Mouse (Mus musculus) myocyte (in vitro differentiated cells): ENCODE measurements around the gene Ubqln3. TPM values are rescaled to one million over a fixed set of nuclear protein-coding genes. Genes with fewer than 3 reads are reported as not detected.

ENCODE experiments used
- H3K27me3 ChIP-seq: one replicate; pipeline ENCODE4 v1.6.1; 2011; ENCODE audit not compliant: control insufficient read depth, insufficient read depth, insufficient read length
- H3K36me3 ChIP-seq: one replicate; pipeline ENCODE4 v1.6.1; 2011; ENCODE audit not compliant: control insufficient read depth, insufficient read depth
- H3K4me2 ChIP-seq: one replicate; pipeline ENCODE4 v1.6.1; 2011; ENCODE audit warnings: low read depth, control low read depth
- H3K4me3 ChIP-seq: one replicate; pipeline ENCODE4 v1.5.1; 2011; ENCODE audit warnings: mild to moderate bottlenecking, control low read depth, moderate library complexity
- H3K79me2 ChIP-seq: one replicate; pipeline ENCODE4 v1.6.1; 2011; ENCODE audit not compliant: control insufficient read depth, insufficient read depth
- H3ac ChIP-seq: one replicate; pipeline ENCODE4 v1.6.1; 2011; ENCODE audit not compliant: control insufficient read depth, insufficient read length
- CEBPB ChIP-seq: IDR thresholded peaks from 2 replicates; pipeline ENCODE4 v1.6.1; 2011; ENCODE audit warnings: mild to moderate bottlenecking, moderate library complexity; ENCODE audit not compliant: poor library complexity, insufficient read depth, severe bottlenecking
- E2F4 ChIP-seq: IDR thresholded peaks from one replicate; pipeline ENCODE4 v1.6.1; 2011; ENCODE audit warnings: mild to moderate bottlenecking, control low read depth, moderate library complexity; ENCODE audit not compliant: insufficient read depth
- MAX ChIP-seq: IDR thresholded peaks from one replicate; pipeline ENCODE4 v1.6.1; 2011; ENCODE audit warnings: low read depth, mild to moderate bottlenecking, control low read depth
- MYOD1 ChIP-seq, 3 experiments: IDR thresholded peaks; one replicate each; pipeline ENCODE4 v1.6.1; 2011; ENCODE audit warnings: control low read depth in 2 of 3, low read depth in 2 of 3, mild to moderate bottlenecking in 2 of 3, moderate library complexity in 1 of 3; ENCODE audit not compliant: insufficient read length in 2 of 3, control insufficient read depth in 1 of 3
- MYOG ChIP-seq, 3 experiments: IDR thresholded peaks; one replicate each; pipeline ENCODE4 v1.6.1; 2011; ENCODE audit warnings: control low read depth in 2 of 3, low read depth in 2 of 3, mild to moderate bottlenecking in 2 of 3; ENCODE audit not compliant: insufficient read length in 2 of 3, control insufficient read depth in 1 of 3, insufficient read depth in 1 of 3
- POLR2A ChIP-seq: IDR thresholded peaks from one replicate; pipeline ENCODE4 v1.6.1; 2011; ENCODE audit warnings: low read depth, mild to moderate bottlenecking, control low read depth, moderate library complexity; ENCODE audit not compliant: insufficient read length
- POLR2AphosphoS2 ChIP-seq: IDR thresholded peaks from one replicate; pipeline ENCODE4 v1.6.1; 2011; ENCODE audit warnings: low read depth, control low read depth; ENCODE audit not compliant: insufficient read length
- REST ChIP-seq: IDR thresholded peaks from one replicate; pipeline ENCODE4 v1.6.1; 2011; ENCODE audit warnings: mild to moderate bottlenecking, control low read depth, moderate library complexity; ENCODE audit not compliant: insufficient read depth, insufficient read length
- SRF ChIP-seq: IDR thresholded peaks from one replicate; pipeline ENCODE4 v1.6.1; 2011; ENCODE audit warnings: low read depth; ENCODE audit not compliant: control insufficient read depth, insufficient read length
- TCF12 ChIP-seq: IDR thresholded peaks from one replicate; pipeline ENCODE4 v1.6.1; 2011; ENCODE audit warnings: mild to moderate bottlenecking, control low read depth; ENCODE audit not compliant: poor library complexity, insufficient read depth, severe bottlenecking
- TCF3 ChIP-seq: IDR thresholded peaks from one replicate; pipeline ENCODE4 v1.6.1; 2011; ENCODE audit warnings: low read depth, control low read depth; ENCODE audit not compliant: insufficient read length
- USF1 ChIP-seq: IDR thresholded peaks from one replicate; pipeline ENCODE4 v1.6.1; 2011; ENCODE audit warnings: low read depth, mild to moderate bottlenecking, control low read depth, moderate library complexity
- polyA plus RNA-seq: library from polyadenylated mRNA; unstranded; fragments of >200 nt; fragmentation: generic; extraction: Trizol; gene quantifications from one replicate; pipeline ENCODE4 v1.2.1, GENCODE M21; 2012; ENCODE audit warnings: missing spikeins

The Ubqln3 gene
- polyA plus RNA-seq, 1 experiment: not detected

GRCm38 (mm10) chr7:104175085-104175484 is 32.0 kb upstream of the Ubqln3 start:
- Histone ChIP-seq H3K79me2 (no peaks in the 10 kb centered on the region), H3K36me3 (no peaks in the 10 kb centered on the region), H3K4me2 (no peak overlapping the region), H3K4me3 (no peak overlapping the region), H3ac (no peak overlapping the region), H3K27me3 (no peaks in the 10 kb centered on the region)
- TF ChIP-seq CEBPB (no peak), E2F4 (no peak), POLR2AphosphoS2 (no peak), MYOD1 (IDR thresholded peaks at IDR 0.05; ENCODE audit: control insufficient read depth in 1 of 3, insufficient read length in 2 of 3, low read depth in 2 of 3) (no peak), TCF3 (no peak), USF1 (no peak), MAX (no peak), POLR2A (no peak), MYOG (IDR thresholded peaks at IDR 0.05; ENCODE audit: control insufficient read depth in 1 of 3, insufficient read depth in 1 of 3, insufficient read length in 2 of 3, low read depth in 2 of 3) (no peak), REST (no peak), TCF12 (no peak), SRF (no peak)

DNA sequence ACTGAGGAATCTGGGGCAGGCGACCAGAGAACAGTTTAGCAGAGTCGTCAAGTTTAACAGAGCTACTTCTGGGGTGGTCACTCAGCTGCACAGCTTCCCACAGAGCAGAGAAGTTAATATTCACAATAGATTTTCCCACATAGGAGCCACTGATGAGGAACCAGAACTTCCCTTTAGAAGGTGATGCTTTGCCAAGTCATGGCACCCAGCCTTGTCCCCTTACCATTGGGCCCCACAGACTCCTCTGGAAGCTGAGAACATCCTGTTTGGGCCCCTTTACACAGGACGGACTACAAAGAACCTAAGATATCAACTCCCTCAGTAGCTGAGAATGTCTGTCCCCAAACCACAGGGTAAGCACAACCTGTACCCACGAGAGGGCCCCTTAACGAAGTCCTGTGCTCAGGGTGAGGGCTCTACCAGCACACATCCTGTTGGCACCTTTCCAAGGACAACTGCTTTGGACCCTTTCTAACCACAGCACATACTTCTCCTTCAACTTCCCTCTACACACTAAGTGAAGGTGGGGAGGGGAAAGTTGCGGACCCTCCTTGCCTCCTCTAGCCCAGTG is 26.6 kb upstream of the Ubqln3 start:
- H3K27me3 ChIP-seq: no peaks in the 10 kb centered on the region
- TF ChIP-seq POLR2A: no peak
- TF ChIP-seq POLR2AphosphoS2: no peak
- no peak for TF ChIP-seq TCF3
- TF ChIP-seq MYOG (IDR thresholded peaks at IDR 0.05; ENCODE audit: control insufficient read depth in 1 of 3, insufficient read depth in 1 of 3, insufficient read length in 2 of 3, low read depth in 2 of 3): no peak
- TF ChIP-seq REST: no peak
- TF ChIP-seq MYOD1 (IDR thresholded peaks at IDR 0.05; ENCODE audit: control insufficient read depth in 1 of 3, insufficient read length in 2 of 3, low read depth in 2 of 3): no peak
- TF ChIP-seq MAX: no peak
- TF ChIP-seq E2F4: no peak
- no peak for TF ChIP-seq CEBPB
- TF ChIP-seq TCF12: no peak
- TF ChIP-seq SRF: no peak
- no peak for TF ChIP-seq USF1
- no peak overlapping the region for H3K4me3 ChIP-seq
- H3K36me3 ChIP-seq: no peaks in the 10 kb centered on the region
- H3K4me2 ChIP-seq: no peak overlapping the region
- no peaks in the 10 kb centered on the region for H3K79me2 ChIP-seq
- H3ac ChIP-seq: no peak overlapping the region

DNA sequence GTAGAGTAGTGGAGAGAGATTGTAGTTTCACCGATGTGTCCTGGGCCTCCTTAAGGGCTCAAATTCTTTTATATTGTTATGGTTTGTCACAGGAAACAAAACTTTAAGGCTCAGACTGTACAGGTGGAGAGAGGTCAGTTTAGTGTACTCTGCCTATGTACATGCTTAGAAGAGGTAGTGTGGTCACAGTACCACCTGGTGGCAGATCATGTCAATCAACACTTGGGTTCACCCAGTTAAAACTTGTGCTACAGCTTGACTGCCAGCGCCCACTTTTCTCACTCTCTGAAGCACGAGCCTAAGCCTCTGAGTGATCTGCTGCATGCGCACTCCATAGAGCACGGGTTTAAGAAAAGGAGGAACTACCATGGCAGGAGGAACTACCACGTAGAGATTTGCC is 24.0 kb upstream of the Ubqln3 start:
- no peak for TF ChIP-seq MYOG (IDR thresholded peaks at IDR 0.05; ENCODE audit: control insufficient read depth in 1 of 3, insufficient read depth in 1 of 3, insufficient read length in 2 of 3, low read depth in 2 of 3)
- TF ChIP-seq USF1: no peak
- no peak for TF ChIP-seq MYOD1 (IDR thresholded peaks at IDR 0.05; ENCODE audit: control insufficient read depth in 1 of 3, insufficient read length in 2 of 3, low read depth in 2 of 3)
- TF ChIP-seq TCF3: no peak
- TF ChIP-seq TCF12: no peak
- no peaks in the 10 kb centered on the region for H3K79me2 ChIP-seq
- H3K36me3 ChIP-seq: no peaks in the 10 kb centered on the region
- no peaks in the 10 kb centered on the region for H3K27me3 ChIP-seq
- no peak overlapping the region for H3K4me2 ChIP-seq
- no peak overlapping the region for H3ac ChIP-seq
- no peak overlapping the region for H3K4me3 ChIP-seq

DNA sequence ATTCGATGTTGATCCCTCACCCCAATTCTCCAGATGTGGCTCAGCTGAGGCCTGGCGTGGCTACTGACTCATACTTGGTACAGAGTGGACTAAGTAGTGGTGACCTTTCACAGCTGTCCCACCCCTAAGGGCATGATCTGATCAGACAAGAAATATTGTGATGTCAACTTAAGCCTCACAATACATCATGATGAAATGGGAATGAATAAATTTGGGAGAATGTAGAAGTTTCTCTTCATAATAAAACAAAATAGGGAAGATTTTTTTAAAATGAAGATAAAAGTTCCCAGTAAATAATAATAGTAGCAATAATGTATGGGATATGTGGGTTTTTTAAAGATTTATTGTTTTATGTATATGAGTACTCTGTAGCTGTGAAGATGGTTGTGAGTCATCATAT is 7.4 kb upstream of the Ubqln3 start, which contains the start of gene Ubqlnl:
Gene Ubqlnl (minus strand): TSS at position 101 of the 400 bp plus-strand sequence.
- Histone ChIP-seq H3K27me3 (no peaks in the 10 kb centered on the region), H3K4me2 (no peak within 1 kb of the TSS), H3K4me3 (no peak within 1 kb of the TSS), H3ac (no peak within 1 kb of the TSS), H3K79me2 (no peaks in the 10 kb centered on the region), H3K36me3 (no peaks in the 10 kb centered on the region)
- TF ChIP-seq REST (no peak), POLR2AphosphoS2 (no peak), POLR2A (no peak)

DNA sequence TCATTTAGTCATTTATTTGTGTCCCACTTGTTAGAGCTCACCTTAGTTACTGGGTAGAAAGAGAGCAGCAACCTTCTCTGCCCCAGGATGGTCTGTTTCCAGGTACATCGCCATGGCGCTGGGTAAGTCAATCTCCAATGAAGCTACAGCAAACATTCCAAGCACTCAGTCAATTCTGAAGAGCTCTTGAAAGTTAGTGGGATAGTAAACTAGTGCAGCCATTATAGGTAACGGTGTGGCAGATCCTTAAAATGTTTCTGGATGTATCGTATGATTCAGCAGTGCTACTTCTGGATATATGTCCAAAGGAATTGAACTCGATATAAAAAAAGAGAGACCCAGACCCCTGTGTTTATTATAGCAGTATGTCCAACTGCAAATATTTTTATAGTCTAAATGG is 5.8 kb downstream of the Ubqln3 start, which contains the start of gene Olfr643:
Gene Olfr643 (minus strand): TSS at position 101 of the 400 bp plus-strand sequence.
- H3K79me2 ChIP-seq: no peaks in the 10 kb centered on the region
- H3K27me3 ChIP-seq: no peaks in the 10 kb centered on the region
- no peaks in the 10 kb centered on the region for H3K36me3 ChIP-seq
- H3K4me3 ChIP-seq: no peak within 1 kb of the TSS
- no peak for TF ChIP-seq SRF
- TF ChIP-seq MYOD1 (IDR thresholded peaks at IDR 0.05; ENCODE audit: control insufficient read depth in 1 of 3, insufficient read length in 2 of 3, low read depth in 2 of 3): no peak
- no peak for TF ChIP-seq MYOG (IDR thresholded peaks at IDR 0.05; ENCODE audit: control insufficient read depth in 1 of 3, insufficient read depth in 1 of 3, insufficient read length in 2 of 3, low read depth in 2 of 3)
- no peak for TF ChIP-seq POLR2AphosphoS2
- TF ChIP-seq POLR2A: no peak
- TF ChIP-seq CEBPB: no peak
- no peak for TF ChIP-seq USF1
- no peak for TF ChIP-seq TCF12
- TF ChIP-seq REST: no peak
- no peak for TF ChIP-seq MAX
- no peak for TF ChIP-seq TCF3
- no peak for TF ChIP-seq E2F4
- H3K4me2 ChIP-seq: no peak within 1 kb of the TSS
- H3ac ChIP-seq: no peak within 1 kb of the TSS
